Mouse (Mus musculus) c-Kit-positive CD71-negative TER-119-negative erythroid progenitor cells, embryonic 14.5 days (primary cell): ENCODE results near the gene Cmbl.

Source experiments
- DNase-seq: peaks from one replicate; pipeline ENCODE4 v3.0.0-alpha.2; 2013; ENCODE audit warnings: low read depth

Gene Cmbl

DNA sequence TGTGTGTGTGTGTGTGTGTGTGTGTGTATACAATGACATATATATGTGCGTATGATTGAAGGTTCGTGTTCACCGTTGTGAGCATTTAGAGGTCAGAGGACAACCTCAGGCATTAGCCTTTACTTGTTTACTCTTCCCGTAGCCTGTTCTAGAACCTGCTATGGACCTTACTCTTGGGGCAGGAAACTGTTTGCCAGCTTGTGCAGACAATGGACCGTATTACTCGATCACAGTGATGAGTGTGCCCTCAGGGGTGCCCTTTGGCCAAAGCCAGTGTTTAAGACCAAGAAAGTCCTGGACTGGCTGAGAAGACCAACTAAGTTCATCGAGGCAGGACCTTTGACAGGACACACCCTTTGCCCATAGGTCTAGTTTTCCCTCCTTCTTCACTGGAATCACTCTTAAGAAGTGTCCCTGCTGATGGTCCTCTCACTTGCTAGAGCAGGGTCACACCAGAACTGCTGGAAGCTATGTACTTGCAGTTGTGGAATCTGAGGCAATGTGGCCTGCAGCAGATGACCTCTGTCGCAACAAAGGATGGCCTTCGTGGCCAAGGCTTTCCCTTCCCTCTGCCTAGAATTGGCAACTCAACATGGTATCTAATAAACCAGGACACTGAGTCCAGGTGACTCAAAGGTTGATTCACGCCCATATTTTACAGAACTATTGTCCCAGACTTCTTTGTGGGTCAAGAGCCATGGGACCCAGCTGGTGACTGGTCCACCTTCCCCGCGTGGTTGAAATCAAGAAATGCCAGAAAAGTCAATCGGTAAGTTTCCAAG, 18.3 kb downstream of the Cmbl start:
- no peak for DNase-seq

DNA sequence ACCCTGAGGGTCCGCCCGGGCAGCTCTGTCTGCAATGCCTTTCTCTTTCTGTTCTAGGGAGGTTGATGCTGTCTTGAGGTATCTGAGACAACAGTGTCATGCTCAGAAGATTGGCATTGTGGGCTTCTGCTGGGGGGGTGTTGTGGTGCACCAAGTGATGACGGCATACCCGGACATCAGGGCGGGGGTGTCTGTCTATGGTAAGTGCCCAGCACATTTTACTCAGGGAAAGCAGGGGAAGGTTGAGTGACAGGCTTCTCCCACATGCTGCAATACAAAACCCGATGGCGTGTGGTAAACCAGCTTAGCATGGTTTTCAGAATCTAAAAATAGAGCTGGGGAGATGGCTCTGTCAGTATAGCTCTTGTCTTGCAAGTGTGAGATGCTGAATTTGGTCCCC, 20.0 kb downstream of the Cmbl start:
- no peak for DNase-seq

DNA sequence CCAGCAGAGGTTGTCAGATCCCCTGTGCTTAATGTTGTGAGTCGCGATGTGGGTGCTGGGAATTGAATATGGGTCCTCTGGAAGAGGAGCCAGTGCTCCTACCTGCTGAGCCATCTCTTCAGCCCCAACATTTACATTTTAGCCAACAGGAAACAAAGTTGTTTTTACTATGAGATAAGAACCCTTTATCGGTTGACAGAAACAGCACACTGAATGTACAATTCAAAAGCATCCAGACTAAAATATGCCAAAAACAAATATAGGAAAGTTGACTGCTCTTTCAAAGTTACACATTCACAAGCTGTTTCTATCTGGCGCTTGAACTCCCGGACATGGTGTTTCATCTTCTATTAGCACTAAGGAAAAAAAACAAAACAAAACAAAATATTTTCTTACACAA, 20.9 kb downstream of the Cmbl start:
- no peak for DNase-seq

DNA sequence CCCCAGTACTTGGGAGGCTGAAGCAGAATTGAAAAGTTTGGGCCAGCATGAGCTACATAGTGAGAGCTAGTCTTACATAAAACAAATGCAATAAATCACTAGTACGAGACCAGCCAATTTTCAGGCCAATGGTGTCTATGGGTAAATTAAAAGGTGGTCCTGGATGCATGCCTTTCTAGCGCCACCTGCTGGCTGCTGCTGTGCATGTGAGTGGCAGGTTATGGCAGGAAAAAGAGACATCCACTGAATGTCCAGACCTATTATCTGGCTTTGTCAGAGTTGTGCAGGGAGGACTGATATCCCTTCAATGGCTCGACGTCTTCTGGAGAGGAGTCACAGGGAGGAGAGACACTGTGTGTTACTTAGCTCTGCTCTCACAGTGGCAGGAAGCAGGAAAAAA, 21.3 kb downstream of the Cmbl start:
- DNase-seq: peak; percentile 91

DNA sequence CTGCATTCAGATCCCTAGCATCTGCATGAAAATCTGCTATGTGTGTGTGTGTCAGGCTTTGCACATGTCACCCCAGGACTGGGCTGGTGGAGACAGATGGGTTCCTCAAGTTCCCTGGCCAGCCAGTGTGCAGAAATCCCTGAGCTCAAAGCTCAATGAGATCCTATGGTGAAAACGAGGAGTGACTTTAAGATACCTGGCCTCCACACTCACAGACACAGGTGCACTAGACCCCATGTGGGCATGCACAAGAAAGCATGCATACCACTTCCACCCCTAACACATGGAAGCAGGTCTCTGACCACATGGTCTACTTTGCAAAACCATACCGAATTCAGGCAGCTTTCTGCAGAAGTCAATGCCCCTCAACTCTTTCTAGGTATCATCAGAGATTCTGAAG, 22.6 kb downstream of the Cmbl start:
- DNase-seq: no peak

DNA sequence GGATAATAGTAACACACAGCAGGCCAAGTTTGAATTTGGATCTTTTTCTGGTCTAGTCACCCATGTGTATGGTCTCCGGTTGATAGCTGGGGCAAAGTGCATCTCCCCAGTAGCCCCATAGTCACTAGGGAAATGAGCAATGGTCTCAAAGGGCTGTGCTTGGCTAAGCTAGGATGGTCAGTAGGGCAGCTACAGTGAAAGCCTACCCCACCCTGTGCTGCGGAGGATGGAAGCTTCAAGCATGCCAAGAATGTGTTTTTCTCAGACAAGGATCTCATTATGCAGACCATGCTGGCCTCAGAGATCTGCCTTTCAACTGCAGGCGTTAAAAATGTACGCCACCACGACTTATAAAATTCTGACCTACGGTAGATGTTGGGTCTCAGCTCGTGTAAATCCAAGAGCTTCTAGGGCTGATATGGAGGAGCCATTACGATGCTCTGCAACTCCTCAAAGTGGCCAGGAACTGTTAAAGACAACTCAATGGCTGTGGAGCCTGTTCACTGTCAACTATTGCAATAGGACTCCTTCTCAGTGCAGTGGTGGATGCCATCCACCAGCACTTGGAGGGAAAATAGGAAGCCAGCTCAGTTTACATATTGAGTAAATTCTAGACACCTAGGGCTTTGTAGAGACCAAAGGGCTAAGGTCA, 23.9 kb downstream of the Cmbl start:
- DNase-seq: no peak

DNA sequence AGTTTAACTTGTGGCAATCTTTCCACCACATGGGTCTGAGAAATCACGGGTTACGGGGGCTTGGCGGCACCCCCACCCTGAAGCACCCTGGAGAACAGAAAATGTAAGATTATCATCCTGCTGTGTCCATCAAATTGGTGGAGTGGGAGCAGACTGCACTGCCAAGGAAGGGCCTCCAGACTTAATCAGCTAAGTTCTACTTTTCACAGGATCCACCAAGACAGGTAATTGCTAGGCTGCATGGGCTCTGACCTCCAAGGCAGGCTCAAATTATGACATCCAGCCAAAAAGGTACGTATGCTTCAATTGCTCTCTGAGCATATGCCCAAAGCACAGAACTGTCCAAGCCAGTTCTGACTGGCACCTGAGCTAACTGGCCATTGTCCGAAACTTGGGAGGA, 25.0 kb downstream of the Cmbl start:
- no peak for DNase-seq

DNA sequence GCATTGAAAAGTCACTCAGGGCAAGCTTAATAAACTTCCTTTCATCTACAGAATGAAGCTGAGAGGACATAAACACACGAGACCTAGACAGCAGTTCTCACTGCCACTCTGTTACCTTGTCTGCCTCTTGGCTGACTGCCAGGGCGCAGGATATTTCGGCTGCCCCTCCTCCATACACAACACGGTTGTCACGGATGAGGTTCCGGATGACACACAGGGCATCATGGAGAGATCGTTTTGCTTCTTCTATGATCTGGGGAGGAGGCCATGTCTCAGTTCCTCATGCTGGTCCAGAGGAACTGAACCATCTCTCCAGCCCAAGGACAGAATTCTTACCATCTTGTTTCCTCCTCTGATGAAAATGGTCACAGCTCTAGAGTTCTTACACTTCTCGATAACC, 27.3 kb downstream of the Cmbl start:
- no peak for DNase-seq

DNA sequence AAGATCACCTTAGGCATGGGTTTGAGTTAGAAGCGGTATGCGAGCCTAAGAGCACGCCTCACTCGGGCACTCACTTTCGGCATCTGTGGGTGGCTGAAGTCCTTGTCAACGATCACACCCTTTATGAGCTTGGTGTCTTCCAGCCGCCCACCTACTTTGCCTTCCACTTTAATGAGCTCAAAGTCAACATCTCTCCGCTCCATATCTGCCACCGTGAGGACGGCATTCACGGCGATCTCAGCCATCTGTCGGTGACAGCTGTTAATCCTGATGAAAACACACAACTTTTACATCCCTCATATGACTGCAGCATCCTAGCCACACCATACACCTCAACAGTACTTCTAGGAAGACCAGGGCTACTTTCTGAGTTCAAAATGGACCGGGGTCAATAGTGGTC, 29.1 kb downstream of the Cmbl start:
- no peak for DNase-seq

DNA sequence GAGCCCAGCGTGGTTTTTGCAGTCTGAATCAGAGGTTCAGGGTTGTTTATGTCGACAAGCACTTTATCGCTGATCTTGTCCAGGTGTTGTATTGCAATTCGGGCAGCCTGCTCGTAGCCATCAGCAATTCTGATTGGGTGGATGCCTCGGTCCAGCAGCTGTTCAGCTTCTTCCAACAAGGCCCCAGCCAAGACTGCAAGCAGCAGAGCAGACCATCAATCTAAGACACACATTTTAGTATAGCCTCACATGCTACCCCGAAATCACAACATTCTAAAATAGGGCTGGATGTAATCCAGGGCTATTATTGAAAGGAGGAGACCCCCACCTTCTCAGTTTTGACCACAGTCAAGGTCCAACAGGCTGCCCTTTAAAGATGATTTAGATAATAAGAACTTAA, 30.5 kb downstream of the Cmbl start:
- DNase-seq: no peak

DNA sequence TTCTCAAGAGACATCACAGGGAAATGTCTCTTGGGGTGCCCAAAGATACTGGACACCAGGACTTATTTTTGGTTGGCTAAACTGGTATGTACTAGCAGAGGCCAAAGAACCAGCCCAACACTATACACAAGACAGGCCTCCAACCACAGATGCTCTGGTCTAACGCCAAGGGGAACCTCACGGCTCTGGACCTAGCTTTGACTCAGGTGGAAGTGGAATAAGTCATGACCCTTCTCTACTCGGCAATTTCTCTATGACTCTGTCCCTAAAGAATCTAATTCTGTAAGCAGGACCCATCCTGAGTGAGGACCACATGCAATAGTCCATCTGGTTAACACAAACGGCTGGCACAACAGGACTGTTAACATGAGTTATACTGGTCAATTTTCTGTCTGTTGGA, 34.6 kb downstream of the Cmbl start:
- DNase-seq: no peak

DNA sequence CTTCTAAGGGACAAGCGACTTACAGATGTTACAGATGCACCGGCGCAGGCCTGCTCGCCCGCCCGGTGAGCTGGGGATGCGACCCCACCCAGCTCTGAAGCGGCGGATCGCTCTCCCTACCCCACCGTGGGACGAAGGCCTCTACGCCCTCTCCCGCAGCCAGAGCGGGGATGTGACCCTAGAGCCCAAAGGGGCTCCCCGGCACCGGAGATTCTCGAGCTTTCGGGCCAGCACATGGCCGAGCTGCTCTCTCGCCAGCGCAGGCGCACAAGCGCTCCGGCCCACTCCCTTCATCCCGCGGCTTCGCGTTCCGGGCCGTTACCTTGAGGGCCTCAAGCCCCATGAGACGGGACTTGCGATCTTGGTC, 36.1 kb downstream of the Cmbl start:
- DNase-seq: no peak

DNA sequence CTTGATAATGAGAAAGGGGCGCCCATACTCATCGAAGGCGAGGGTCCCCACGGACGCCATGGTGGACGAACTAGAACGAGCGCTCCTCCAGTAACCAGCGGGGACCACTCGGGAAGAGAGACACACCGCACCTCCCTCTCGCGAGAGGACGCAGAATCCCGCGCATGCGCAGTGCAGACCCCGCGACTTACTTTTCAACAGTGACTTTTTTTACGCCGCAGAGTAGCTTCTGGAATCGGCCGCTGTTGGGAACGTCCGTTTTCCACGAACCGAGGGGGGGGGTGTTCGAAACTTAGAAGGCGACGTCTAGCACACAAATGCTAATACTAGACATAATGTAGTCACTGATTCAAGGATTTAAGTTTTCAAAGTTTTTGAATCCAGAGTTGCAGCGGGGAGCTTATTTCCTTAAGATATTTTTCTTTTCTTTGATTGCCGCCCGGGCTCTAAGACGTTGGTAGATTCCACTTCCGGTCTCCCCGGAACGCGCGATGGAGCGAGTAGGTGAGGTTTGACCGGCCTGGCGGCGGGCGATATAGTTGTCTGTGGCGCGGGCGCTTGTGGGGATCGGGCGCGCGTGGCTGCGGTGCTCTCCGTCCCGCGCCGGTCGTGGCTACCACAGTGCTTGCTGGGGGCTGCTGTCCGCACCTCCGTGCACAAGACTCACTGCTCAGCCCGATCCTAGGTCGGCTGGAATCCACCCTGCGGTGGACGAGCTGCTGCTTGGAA, 36.6 kb downstream of the Cmbl start, which contains the start of the genes Cct5 and Fam173b:
Gene Cct5 (minus strand): TSS at position 159 of the 729 bp plus-strand sequence.
Gene Fam173b (plus strand): TSS at position 207 of the 729 bp plus-strand sequence.
- peak; percentile 94 for DNase-seq

DNA sequence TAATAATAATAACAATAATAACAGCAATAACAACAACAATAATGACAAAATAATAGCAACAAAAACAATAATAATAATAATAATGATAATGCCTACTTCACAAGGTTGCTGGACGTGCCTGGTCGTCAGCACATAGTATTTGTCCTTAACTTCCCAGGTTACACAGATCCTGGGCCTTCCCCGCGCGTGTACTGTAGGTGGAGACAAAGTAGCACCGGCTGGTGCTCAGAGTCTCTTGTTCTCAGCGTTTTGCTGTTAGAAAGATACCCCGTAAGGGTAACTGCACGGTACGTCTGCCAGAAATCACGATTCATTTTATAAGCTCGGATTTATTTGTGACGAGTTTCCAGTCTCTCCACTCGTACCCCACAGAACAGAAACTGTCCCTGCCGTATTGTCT, 37.2 kb downstream of the Cmbl start:
- DNase-seq: peak; percentile 37

DNA sequence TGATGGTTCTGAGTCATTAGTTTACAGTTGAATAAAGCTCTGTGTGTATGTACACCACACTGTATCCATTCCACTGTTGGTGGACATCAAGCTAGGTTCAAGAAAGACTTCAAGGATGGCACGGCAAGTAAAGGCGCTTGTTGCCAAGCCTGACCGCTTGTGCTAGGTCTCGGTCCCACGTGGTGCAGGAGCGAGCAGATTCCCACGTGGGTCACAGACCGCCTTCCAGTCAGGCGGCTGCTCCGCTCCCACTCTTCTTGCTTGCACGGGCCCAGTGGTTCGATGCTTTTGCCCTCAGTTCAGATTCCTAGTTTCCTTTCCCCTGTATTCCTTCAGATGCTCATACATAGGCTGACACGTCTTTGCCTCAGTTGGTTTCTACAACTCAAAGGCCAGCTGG, 37.9 kb downstream of the Cmbl start:
- DNase-seq: no peak

DNA sequence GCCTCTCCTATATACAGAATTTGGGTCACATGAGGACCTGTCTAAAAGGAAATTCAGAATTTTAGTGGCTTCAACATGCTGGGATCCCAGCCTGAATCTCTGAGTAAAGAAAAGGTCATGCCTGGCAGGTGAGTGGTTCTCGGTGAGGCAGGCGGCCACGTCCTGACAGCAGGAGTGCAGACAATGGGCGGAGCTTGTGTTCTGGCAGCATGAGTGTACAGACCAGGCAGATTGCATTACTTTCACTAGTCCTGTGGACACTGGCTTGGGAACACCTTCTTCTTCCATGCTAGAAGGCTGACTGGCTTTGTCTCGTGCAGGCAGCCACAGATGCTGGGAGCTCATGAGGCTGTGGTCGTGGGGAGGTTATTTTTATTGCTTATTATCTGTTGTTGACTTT, 41.6 kb downstream of the Cmbl start:
- DNase-seq: no peak

DNA sequence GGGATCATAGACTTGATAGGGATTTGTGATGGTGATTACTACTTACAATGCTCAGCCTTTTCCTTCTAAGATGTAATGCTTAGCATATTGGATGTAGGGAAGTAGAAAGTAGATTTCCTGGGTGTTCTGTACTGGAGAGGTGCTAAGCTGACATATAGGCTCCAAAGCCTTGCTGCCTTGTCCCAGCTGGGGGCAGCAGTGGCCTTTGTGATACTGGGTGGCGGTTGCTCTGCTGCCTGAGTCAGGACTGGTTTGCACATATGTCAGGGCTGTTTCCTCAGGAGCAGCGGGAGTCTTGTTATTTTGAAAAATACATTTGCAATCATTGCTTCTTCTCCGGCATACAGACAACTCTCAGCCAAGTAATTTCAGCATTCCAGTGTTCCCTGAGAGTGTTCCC, 45.8 kb downstream of the Cmbl start:
- no peak for DNase-seq

DNA sequence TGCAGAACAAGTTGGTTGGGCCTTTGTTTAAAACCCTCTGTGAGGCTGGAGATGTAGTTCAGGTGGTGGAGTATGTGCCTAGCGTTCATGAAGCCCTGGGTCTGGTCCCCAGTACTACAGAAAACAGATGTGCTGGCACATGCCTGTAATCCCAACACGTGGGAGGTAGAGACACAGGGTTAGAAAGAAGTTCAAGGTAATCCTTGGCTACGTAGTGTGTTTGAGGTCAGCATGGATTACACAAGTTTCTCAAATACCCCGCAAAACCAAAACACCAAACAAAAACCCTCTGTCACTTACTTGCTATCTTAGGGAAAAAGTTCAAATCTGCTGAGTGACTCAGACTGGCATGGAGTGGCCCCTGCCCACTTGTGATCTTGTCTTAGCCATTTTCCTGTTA, 46.8 kb downstream of the Cmbl start:
- no peak for DNase-seq

DNA sequence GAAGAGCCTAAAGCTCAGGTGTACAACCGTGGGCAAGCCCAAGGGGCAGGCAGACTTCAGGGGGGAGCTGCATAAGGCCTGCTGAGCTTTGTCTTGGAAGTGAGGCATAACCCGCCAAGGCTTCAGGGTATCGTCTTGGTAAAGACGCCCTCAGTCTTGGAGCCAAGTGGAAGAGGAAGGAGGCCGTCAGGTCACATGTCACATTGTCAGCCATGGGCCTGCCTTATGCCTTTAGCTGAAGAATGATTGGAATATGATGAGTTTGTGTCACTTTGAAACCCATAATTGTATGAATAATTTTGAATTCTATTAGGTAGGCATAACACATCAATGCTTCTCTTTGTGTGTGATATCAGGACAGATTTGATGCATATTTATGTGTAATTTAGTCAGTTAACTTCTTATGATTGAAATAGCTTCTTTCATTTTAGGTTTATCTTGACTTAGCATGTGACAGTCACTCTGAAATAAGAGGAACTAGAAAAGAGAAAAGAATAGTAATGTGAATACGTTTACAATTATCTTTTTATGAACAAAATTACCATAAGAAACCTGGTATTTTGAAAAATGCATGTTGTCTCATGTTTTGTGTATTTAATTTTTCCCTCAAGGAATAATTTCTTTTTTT, 48.8 kb downstream of the Cmbl start:
- DNase-seq: no peak

DNA sequence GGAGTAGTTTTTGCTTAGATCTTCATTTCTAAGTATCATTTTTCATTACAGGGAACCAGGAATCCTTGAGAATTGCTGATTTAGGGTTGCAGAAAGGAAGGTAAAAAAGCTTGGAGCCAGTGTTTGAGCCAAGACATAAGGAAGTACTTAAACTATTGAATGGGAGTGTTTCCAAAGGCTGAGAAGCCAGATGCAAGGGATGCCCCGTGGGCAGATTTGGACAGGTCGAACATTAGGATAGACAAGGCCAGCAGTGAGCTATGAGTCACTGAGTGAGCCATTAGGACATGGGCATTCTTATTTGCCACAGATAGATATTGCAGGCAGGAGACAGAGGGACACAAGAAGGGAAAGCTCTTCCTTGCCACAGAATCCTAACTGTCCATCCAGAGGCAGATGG, 49.5 kb downstream of the Cmbl start:
- no peak for DNase-seq

DNA sequence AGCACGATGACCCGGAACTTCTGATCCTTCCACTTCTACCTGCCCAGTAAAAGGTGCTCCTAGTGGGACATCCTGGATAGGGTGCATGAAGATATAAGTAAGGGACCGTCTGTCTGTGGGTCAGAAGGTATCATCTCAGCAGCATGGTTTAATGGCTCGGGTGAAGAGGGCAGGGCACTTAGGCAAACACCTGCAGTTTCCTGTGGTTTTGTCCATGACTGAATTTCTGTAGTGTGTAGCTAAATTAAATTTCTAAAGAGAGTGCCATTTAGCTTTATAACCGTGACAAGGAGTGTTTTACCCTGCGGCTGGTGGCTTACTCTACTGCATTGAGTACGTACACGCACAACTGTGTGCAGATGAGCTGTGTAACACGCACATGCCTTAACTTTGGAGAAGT, 52.1 kb downstream of the Cmbl start:
- DNase-seq: no peak

DNA sequence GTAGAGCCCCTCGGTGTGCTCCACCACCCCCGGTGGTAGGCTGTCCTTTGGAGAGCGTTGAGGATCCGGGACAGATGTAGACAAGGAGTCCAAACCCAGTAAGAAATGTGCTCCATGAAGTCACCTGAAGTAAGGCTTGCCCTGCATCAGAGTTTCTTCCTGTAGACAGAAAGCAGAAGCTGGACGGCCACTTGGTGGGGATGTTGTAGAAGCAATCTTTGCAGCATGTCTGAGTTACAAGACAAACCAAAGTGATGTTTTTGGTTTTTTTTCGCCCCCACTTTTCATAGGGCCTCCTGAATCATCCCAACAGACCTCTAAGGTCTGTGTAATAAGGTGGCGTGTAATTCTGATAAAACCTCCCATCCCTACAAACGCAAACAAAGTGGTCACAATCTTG, 54.3 kb downstream of the Cmbl start:
- DNase-seq: no peak
